Mouse (Mus musculus) ES-E14 (cell line): Measurements from ENCODE around the gene Tpp2.

Experiments
- CHD2 ChIP-seq: IDR thresholded peaks from 2 replicates; pipeline ENCODE4 v1.6.1; 2014; ENCODE audit warnings: mild to moderate bottlenecking, low read depth, low read length, inconsistent platforms
- MAFK ChIP-seq: IDR thresholded peaks from 2 replicates; pipeline ENCODE4 v1.6.1; 2014; ENCODE audit warnings: mild to moderate bottlenecking, low read depth, low read length, inconsistent platforms; ENCODE audit not compliant: insufficient read depth
- ZNF384 ChIP-seq: IDR thresholded peaks from 2 replicates; pipeline ENCODE4 v1.6.1; 2012; ENCODE audit warnings: low read depth, low read length, inconsistent platforms

GRCm38 (mm10) chr1:43969361-43969760, 35.9 kb downstream of the Tpp2 start:
- TF ChIP-seq ZNF384 (no peak), MAFK (no peak), CHD2 (no peak)
